Mouse (Mus musculus) G1E (cell line): ENCODE measurements around the gene Ccm2. TPM values are rescaled to one million over a fixed set of nuclear protein-coding genes. Genes with fewer than 3 reads are reported as not detected.

ENCODE experiments used
- ATAC-seq: 2 replicates; pipeline ENCODE4 v1.8.0; 2016; ENCODE audit warnings: mild to moderate bottlenecking; ENCODE audit not compliant: insufficient number of reproducible peaks, poor library complexity, low FRiP score, severe bottlenecking; ENCODE audit errors: extremely low read depth
- DNase-seq: peaks from one replicate; pipeline ENCODE4 v3.0.0; 2012; ENCODE audit warnings: low spot score
- H3K27me3 ChIP-seq: 2 replicates; pipeline ENCODE4 v1.6.1; 2012; ENCODE audit warnings: mild to moderate bottlenecking, low read length, inconsistent platforms; ENCODE audit not compliant: insufficient read depth
- H3K36me3 ChIP-seq: replicated peaks from 2 replicates; pipeline ENCODE3; 2012; ENCODE audit warnings: mild to moderate bottlenecking, inconsistent platforms
- H3K4me1 ChIP-seq: 2 replicates; pipeline ENCODE4 v1.6.1; 2012; ENCODE audit warnings: low read depth, low read length, inconsistent platforms, mixed read lengths; ENCODE audit not compliant: insufficient read depth
- H3K4me3 ChIP-seq: 2 replicates; pipeline ENCODE4 v1.5.1; 2012; ENCODE audit warnings: low read depth, mild to moderate bottlenecking, inconsistent platforms, low read length, moderate library complexity, mixed read lengths
- H3K9me3 ChIP-seq: replicated peaks from 2 replicates; pipeline ENCODE4 v1.6.1; 2012; ENCODE audit warnings: inconsistent platforms
- CTCF ChIP-seq: IDR thresholded peaks from 2 replicates; pipeline ENCODE4 v1.5.1; 2012; ENCODE audit warnings: low read depth, low read length, inconsistent platforms, mixed read lengths
- GATA1 ChIP-seq: IDR thresholded peaks from 2 replicates; pipeline ENCODE4 v1.6.1; 2012; ENCODE audit warnings: borderline replicate concordance, low read length, inconsistent platforms, mixed read lengths
- GATA2 ChIP-seq: IDR thresholded peaks from 2 replicates; pipeline ENCODE4 v1.6.1; 2012; ENCODE audit warnings: low read depth, low read length, inconsistent platforms, borderline replicate concordance
- POLR2AphosphoS5 ChIP-seq: IDR thresholded peaks from 2 replicates; pipeline ENCODE4 v1.6.1; 2012; ENCODE audit warnings: low read depth, low read length, inconsistent platforms; ENCODE audit not compliant: insufficient replicate concordance
- TAL1 ChIP-seq: conservative IDR thresholded peaks from 2 replicates; pipeline ENCODE4 v1.6.1; 2012; ENCODE audit warnings: low read depth, low read length, inconsistent platforms, mixed read lengths
- polyA plus RNA-seq: library from polyadenylated mRNA; stranded (reverse); fragments of >175 nt; gene quantifications from 2 replicates; pipeline ENCODE4 v1.2.3, GENCODE M21; 2012
- total RNA-seq, 2 experiments: library from RNA; stranded (forward) in 1 of 2; stranded (reverse) in 1 of 2; fragments of 200-1000 nt in 1 of 2; fragments of >200 nt in 1 of 2; fragmentation: Nextera tagmentation in 1 of 2; gene quantifications; 2 replicates each; pipeline ENCODE4 v1.2.3; 2014 to 2017

Ccm2 gene
- total and polyA plus RNA-seq, 3 experiments: 22.5 to 34.9 (median 32.1) TPM

GRCm38 (mm10) chr11:6561474-6561873 lies 14.8 kb downstream of the Ccm2 start:
- no peak overlapping the region; the same call in 1 of the 2 replicates for H3K4me3 ChIP-seq
- TF ChIP-seq GATA1 (no peak), TAL1 (no peak), GATA2 (no peak), CTCF (no peak), POLR2AphosphoS5 (no peak)
- peaks cover 43% of the 10 kb centered on the region for H3K4me1 ChIP-seq
- no peaks in the 10 kb centered on the region for H3K27me3 ChIP-seq
- H3K36me3 ChIP-seq: peaks cover 72% of the 10 kb centered on the region
- no peak for ATAC-seq
- H3K9me3 ChIP-seq: no peaks in the 10 kb centered on the region
- DNase-seq: no peak

- Histone ChIP-seq H3K36me3 (peaks cover 72% of the 10 kb centered on the region), H3K9me3 (no peaks in the 10 kb centered on the region), H3K27me3 (no peaks in the 10 kb centered on the region), H3K4me1 (peaks cover 47% of the 10 kb centered on the region), H3K4me3 (peak overlapping the region; percentile 36; the same call in 1 of the 2 replicates)
- TF ChIP-seq GATA1 (no peak), POLR2AphosphoS5 (no peak), CTCF (no peak), TAL1 (no peak), GATA2 (no peak)
- DNase-seq (no peak), ATAC-seq (no peak; the same call in 1 of the 2 replicates)
Measured at GRCm38 (mm10) chr11:6562359-6562758, 15.7 kb downstream of the Ccm2 start.

- H3K36me3 ChIP-seq: peaks cover 69% of the 10 kb centered on the region
- peaks cover 48% of the 10 kb centered on the region for H3K4me1 ChIP-seq
- no peak for TF ChIP-seq POLR2AphosphoS5
- no peak for TF ChIP-seq TAL1
- no peak for TF ChIP-seq GATA2
- TF ChIP-seq CTCF: no peak
- TF ChIP-seq GATA1: no peak
- no peaks in the 10 kb centered on the region for H3K27me3 ChIP-seq
- ATAC-seq: no peak
- H3K4me3 ChIP-seq: no peak overlapping the region
- H3K9me3 ChIP-seq: no peaks in the 10 kb centered on the region
- no peak for DNase-seq
Measured at GRCm38 (mm10) chr11:6563201-6563600, 16.5 kb downstream of the Ccm2 start.

- no peak for ATAC-seq
- H3K4me3 ChIP-seq: no peak overlapping the region
- peaks cover 54% of the 10 kb centered on the region for H3K4me1 ChIP-seq
Measured at GRCm38 (mm10) chr11:6566496-6566895, 19.8 kb downstream of the Ccm2 start.

DNA sequence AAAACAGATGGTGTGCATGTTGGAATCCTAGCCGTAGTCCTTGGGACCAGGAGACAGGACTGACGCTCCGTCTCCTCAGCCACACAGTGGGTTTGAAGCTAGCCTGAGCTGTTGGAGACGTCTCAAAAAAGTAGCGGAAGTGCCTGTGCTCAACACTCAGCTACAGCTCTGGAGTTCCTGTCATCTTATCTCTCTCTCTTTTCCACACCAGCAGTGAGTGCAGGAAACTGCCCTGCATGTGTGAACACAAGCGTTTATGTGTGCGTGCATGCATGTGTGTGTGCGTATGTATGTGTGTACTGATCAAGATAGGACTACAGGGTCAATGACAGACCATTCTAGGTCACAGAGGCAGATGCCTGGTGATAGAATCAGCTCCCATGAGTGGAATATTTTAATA lies 21.3 kb downstream of the Ccm2 start:
- ATAC-seq (no peak), DNase-seq (no peak)
- Histone ChIP-seq H3K9me3 (no peaks in the 10 kb centered on the region), H3K4me1 (peaks cover 44% of the 10 kb centered on the region), H3K4me3 (no peak overlapping the region), H3K27me3 (no peaks in the 10 kb centered on the region), H3K36me3 (peaks cover 78% of the 10 kb centered on the region)
- TF ChIP-seq GATA2 (no peak), POLR2AphosphoS5 (no peak), GATA1 (no peak), CTCF (no peak), TAL1 (no peak)

More at GRCm38 (mm10) chr11:6566496-6566895, 19.8 kb downstream of the Ccm2 start:
- no peaks in the 10 kb centered on the region for H3K27me3 ChIP-seq
- no peak for TF ChIP-seq POLR2AphosphoS5
- TF ChIP-seq TAL1: no peak
- TF ChIP-seq CTCF: no peak
- no peak for TF ChIP-seq GATA2
- no peak for TF ChIP-seq GATA1
- no peak for DNase-seq
- peaks cover 78% of the 10 kb centered on the region for H3K36me3 ChIP-seq
- no peaks in the 10 kb centered on the region for H3K9me3 ChIP-seq

- TF ChIP-seq GATA2 (no peak), CTCF (no peak), TAL1 (no peak), GATA1 (no peak), POLR2AphosphoS5 (no peak)
- DNase-seq: peak; percentile 22
- no peak overlapping the region; the same call in 1 of the 2 replicates for H3K4me3 ChIP-seq
- H3K9me3 ChIP-seq: no peaks in the 10 kb centered on the region
- H3K36me3 ChIP-seq: peaks cover 82% of the 10 kb centered on the region
- H3K27me3 ChIP-seq: no peaks in the 10 kb centered on the region
- ATAC-seq: no peak; the same call in 1 of the 2 replicates
- peaks cover 36% of the 10 kb centered on the region for H3K4me1 ChIP-seq
Measured at GRCm38 (mm10) chr11:6568584-6569409, 22.1 kb downstream of the Ccm2 start.
